Mouse (Mus musculus): ENCODE data around the gene 1700011L22Rik.

1700011L22Rik gene

GRCm38 (mm10) chr8:79164336-79164735 is 84.0 kb downstream of the 1700011L22Rik start:
- no peak for DNase-seq

GRCm38 (mm10) chr8:79162533-79163308 is 85.6 kb downstream of the 1700011L22Rik start:
- DNase-seq, result peak; percentile 53 to 67

GRCm38 (mm10) chr8:79161172-79161778 is 87.1 kb downstream of the 1700011L22Rik start:
- no peak for DNase-seq

Measured in lung, adult 18-20 months (tissue).